Mouse (Mus musculus) activated CD4-positive, CD25-positive, alpha-beta regulatory T cell, adult 4 months (primary cell): ENCODE measurements around the gene Dcx. TPM values are rescaled to one million over a fixed set of nuclear protein-coding genes. Genes with fewer than 3 reads are reported as not detected.

Experiments used
- ATAC-seq: one replicate; pipeline ENCODE4 v1.8.0; 2017
- polyA plus RNA-seq, 2 experiments: library from polyadenylated mRNA; unstranded; fragments of 100-300 nt; shearing (Covaris generic); gene quantifications; one replicate each; pipeline ENCODE4 v1.2.1; 2017

Gene Dcx
- polyA plus RNA-seq = not detected

- no peak for ATAC-seq
Measured at GRCm38 (mm10) chrX:143932958-143933357, at the start of gene Dcx. TSS of gene Dcx (minus strand) at chrX:143933311.

DNA sequence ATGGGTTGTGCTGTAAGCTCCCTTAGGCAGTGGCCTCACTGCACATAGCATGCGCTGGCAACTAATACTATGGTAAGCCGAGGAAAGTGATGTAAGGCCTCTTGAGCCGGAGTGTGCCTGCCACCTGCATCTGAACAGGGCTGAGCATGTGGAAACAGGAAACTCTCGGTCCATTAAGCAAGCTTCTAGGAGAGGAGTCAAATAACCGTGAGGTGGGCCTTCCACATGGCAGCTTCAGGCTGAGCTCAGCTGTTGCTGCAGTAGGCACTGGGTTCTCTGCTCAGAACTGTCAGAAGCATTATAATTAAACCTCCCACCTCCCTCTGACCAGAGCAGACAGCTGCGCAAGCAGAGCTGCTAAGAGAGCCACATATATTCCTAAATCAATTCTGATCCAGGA lies 33.1 kb upstream of the Dcx start:
- ATAC-seq = no peak

GRCm38 (mm10) chrX:143933671-143934070 lies 560 bp upstream of the Dcx start:
- ATAC-seq = no peak

GRCm38 (mm10) chrX:143932530-143932929 lies 581 bp downstream of the Dcx start:
- ATAC-seq = no peak

DNA sequence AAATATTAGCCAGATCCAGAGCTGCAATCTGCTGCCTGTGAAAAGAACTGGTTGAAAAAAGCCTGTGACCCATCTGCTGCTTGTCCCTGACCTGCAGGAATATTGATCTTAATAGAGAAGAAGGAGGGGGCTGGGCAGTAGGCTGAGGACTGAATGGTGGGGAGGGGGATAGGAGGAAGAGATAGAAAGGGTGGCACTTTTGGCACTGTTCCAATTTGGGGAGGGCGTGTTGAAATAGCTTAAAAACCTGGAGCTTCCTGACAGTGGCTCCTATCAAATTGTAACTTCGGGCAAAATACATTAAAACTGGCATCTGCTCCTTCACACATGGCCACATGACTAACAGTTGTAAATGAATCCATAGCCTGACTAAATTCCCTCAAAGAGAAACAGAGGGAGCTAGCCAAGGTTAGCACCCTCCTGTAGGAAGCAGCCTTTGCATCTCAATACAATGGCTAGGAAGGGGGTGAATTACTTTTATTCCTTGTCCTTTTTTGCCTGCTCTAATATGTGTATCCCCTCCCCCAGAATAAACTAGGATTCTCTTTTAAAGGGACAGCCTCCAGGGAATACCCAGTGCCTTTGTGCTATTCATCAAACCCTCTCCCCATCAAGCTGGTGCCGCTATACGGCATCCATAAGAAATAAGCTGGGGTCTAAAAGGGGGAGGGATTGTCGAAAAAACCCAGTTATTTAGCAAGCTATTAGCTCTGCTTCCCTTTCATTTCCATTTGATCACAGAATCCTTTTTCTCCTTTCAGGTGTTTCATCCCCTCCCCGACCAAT lies 1.5 kb downstream of the Dcx start:
- no peak for ATAC-seq

DNA sequence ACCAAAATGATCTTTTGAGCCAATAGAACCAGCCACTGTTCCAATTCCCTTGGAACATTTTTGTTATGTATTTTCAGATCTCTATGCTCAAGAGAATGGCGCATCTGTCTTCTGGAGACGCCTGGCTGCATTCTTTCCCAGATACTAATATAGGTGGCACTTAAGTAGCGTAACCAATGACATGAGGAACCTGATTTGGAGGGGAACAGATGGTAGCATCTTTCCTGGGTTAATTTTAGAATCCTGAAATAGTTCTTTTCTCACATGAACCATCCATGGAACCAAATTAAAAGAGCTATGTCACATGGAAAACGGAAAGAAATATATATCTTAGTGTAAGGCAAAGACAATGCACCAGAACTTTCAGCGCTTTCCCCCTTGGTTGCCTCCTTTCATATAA lies 11.0 kb downstream of the Dcx start:
- no peak for ATAC-seq

DNA sequence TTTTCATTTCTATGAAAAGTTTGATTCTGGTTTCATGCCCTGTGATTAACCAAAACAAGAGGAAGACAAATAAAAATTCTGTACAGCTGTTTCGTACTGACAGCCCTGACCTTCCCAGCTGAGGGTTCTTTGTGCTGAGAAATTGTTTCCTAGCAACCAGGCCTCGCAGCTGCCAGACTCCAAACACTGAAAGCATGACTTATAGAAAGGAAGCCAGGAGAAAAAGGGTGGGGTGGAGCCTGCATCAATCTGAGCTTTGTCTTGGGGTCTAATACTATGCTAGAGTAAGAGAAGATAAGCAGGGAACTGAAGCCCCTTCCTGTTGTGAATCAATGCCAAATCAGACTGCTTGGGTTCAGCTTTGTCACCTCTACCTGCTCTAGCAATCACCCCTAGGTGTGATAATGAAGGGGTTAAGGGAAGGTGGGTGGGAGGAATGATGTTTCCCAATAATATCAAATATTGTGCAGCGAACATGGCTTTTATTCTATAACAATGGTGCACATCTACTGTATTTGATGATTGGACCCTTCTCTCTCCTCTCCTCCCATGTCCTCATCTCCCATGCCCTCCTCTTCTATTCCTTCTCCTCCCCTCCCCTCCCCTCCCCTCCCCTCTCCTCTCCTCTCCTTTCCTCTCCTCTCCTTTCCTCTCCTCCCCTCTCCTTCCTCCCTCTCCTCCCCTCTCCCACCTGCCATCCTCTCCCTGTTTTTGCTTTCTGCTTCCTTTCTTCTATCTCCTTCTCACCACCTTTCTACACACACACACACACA lies 26.2 kb downstream of the Dcx start:
- ATAC-seq = no peak

GRCm38 (mm10) chrX:143904689-143905088 lies 28.4 kb downstream of the Dcx start:
- ATAC-seq = no peak

GRCm38 (mm10) chrX:143902300-143902699 lies 30.8 kb downstream of the Dcx start:
- ATAC-seq = no peak

DNA sequence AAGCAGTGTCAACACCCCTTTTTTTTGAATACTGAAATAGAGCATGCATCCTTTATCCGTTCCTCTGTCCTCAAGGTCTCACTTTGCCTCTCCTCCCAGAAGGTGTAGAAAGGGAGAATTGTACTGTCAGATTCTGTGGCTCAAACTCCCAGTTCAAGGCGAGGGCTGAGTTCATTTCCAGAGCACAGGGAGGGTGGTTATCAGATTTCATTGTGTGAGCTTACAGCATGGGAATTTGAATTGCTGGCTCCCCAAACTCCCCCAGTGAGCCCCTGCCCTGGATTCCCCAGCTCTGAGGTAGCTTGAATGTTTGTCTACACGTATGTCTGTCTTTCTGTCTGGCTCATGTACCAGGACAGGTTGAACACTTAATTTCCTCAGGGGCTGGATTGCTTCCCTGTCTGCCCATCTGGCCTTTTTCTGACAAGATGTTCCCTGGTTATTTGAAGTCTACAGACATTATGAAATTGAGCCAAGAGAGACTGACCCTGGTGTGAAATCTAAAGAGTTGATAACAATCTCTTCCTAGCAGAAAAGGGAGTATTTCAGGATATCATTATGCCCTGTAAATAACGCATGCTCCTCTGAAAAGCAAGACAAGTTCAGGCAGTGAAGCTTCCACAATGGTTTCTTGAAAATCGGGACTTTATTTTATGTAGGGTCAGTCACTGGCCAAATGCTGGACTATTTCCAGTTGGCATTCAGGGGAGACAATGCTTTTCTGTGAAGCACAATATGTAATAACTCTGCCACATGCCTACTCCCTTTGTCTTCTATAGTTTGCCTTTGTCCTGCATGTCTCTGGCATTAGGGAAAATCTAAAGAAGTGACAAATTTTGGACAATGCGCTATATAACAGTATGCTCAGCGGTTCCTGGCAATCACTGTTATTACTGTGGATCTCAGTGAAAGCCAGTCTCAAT lies 35.5 kb downstream of the Dcx start:
- ATAC-seq = no peak

GRCm38 (mm10) chrX:143896936-143897335 lies 36.2 kb downstream of the Dcx start:
- ATAC-seq = no peak

GRCm38 (mm10) chrX:143893180-143893579 lies 39.9 kb downstream of the Dcx start:
- ATAC-seq = no peak

GRCm38 (mm10) chrX:143885765-143886164 lies 47.3 kb downstream of the Dcx start:
- no peak for ATAC-seq

- no peak for ATAC-seq
Measured at GRCm38 (mm10) chrX:143884953-143885352, 48.2 kb downstream of the Dcx start.

GRCm38 (mm10) chrX:143884299-143884698 lies 48.8 kb downstream of the Dcx start:
- no peak for ATAC-seq

- ATAC-seq = no peak
Measured at GRCm38 (mm10) chrX:143881806-143882468, 51.2 kb downstream of the Dcx start.

DNA sequence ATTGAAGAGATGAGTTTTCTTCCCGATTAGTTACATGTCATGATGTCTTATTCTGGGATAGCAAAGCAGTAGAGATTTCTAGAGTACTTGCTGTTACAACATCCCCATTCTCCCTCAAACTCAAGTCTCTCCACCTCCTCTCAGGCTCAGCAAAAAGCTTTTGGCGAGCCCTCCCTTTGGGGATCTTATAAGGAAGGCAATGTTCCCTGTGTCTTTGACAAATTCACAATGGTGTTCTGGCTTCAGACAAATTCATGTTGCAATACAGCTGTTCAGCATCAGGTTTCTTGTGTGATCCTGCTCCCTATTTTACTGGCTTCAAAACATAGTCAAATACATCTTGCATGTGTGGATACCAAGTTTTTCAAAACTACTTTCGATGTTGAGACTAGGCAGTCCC lies 53.5 kb downstream of the Dcx start:
- ATAC-seq = no peak

DNA sequence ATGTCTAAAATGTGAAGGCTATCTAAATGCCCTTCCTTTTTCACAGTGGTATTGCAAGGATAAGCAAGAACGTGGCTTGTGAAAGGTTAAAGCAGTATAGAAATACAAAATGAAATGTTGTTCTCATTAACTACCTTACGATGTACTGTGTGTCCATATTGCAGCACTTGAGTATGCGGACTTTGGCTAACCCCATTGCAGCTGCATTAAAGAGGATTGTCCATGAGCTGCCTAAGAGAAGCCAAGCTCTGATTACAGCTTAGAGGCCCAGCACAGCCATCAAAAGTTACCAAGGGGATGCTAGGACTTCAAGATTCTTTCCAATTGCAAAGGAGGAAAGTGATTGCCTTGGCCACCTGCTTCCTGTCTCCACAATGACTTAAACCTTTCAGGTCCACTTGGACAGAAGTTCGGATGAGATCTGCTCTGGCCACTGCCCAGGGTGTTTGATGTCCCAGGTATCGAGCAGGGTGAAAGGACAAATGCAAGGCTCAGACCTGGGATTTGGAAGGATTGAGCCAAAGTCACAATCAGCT lies 65.9 kb downstream of the Dcx start:
- no peak for ATAC-seq

DNA sequence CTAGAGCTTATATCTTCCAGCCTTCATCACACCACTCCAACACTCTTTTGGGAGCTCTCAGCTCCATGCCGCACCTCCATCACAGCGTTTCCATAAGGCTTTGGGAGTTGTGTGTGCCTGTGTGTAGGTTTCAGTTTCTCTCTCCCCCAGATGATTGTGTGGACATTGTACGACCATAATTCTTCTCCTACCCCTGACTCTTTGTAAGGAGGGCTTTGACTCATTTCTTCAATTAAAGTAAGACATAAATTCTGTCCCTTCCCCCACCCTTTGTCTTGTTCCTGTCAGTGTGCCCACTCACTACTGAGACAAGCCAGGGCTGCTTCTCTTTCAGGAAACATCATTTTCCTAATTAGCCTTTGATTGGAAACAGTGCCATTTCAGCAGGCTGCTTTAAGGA lies 81.8 kb downstream of the Dcx start:
- ATAC-seq = no peak

DNA sequence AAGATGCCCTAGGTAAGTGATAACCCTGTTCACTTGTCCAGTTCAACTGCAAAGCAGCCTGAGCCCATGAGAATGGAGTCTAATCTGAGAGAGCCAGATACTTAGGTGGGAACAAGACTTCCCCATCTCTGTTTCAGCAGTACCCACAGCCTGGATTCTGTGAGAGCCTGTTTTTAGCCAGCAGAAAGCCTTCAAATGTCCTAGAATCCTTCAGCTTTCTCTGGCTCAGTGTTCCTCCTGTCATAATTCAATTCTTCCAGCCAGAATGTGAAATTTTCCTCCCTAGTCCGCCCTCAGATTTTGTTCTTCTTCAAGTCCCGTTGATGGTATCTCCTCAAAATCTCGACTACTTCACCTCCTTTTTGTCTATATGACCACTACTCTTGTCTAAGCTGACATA lies 83.1 kb downstream of the Dcx start:
- no peak for ATAC-seq

- ATAC-seq = no peak
Measured at GRCm38 (mm10) chrX:143846637-143847036, 86.5 kb downstream of the Dcx start.

DNA sequence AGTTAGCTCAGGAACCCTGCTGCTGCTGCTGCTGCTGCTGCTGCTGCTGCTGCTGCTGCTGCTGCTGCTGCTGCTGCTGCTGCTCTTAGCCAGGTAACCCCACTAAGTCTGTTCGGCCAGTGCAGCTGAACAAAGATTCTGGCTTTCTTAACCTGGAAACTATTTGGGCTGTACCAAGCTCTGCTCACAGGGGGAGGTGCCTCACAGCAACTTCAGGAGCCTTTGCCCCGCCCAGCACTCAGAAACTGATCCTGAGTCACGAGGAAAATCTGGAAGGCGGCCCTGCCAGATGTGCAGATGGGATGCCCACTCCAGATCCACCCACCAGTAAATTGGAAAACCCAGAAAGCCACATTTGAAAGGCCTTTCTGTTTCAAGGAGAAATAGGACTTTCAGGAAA lies 105.9 kb downstream of the Dcx start, which contains the start of gene Capn6:
TSS of gene Capn6 (minus strand) at position 203 of the 400 bp plus-strand sequence.
- ATAC-seq = no peak
